Mouse (Mus musculus): ENCODE measurements around the gene 1700113H08Rik. TPM values are rescaled to one million over a fixed set of nuclear protein-coding genes. Genes with fewer than 3 reads are reported as not detected.

The 1700113H08Rik gene
- polyA plus RNA-seq, 1 experiment, result not detected

DNA sequence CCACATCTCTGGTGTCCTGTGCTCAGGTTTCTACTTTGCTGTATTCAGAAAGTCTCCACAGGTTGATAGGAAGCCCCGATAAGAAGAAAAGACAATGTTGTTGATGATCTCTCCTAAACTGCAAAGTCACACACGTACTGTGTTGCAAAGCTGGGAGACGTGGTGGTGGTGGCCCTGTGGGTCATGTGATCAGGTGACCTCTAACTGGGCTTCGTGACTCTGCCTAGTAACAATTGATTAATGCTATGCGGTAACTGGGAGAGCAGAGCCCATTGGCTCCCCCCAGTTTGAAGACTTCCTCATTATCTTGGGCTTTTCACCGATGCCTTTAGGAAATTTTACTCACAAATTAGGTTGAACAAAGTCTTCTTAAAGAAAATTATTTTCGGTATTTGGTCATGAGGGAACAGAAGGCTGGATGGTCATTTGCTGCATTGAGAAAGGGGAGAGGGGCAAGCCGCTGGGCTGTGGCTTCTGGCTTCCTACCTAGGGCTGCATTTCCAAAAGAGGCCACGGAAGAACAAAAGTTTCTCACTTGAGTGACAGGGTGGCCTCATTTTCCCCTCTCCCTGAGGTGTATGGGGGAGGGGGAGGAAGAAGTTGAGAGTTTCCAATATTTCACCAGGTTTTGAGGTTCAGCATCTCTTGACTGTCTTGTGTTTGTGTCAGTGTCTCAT is 181.6 kb downstream of the 1700113H08Rik start:
- H3K4me1 ChIP-seq (ENCODE audit: control insufficient read depth, insufficient read depth, low read length), result no peaks in the 10 kb centered on the region
- H3K4me3 ChIP-seq (ENCODE audit: insufficient read depth, low read length), result no peak overlapping the region
- no peak overlapping the region for H3K27ac ChIP-seq (ENCODE audit: insufficient read depth, low read length)
- TF ChIP-seq POLR2A (IDR thresholded peaks at IDR 0.05; ENCODE audit: extremely low read depth, insufficient read depth, low read length) (no peak), CTCF (IDR thresholded peaks at IDR 0.05; ENCODE audit: extremely low read depth, insufficient read depth, low read length) (no peak)

DNA sequence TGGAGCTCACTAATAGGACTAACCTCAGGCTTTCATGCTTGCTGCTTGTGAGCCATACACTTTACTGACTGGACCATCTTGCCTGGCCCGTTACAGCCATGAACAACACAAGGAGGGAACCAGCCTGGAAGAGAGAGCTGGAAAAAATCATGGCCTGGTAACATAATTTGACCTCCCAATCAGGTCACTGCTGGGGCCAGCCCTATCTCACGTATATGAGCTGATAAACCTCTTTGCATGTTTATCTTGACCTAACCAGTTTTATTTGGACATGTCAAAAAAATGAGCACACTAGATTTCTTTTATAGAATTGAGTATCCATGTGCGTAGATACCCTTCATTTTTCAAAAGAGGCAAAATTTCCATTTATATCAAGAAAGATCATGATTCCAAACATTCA is 213.9 kb downstream of the 1700113H08Rik start:
- no peak overlapping the region for H3K27ac ChIP-seq (ENCODE audit: insufficient read depth, low read length)
- no peak for TF ChIP-seq POLR2A (IDR thresholded peaks at IDR 0.05; ENCODE audit: extremely low read depth, insufficient read depth, low read length)
- no peak for TF ChIP-seq CTCF (IDR thresholded peaks at IDR 0.05; ENCODE audit: extremely low read depth, insufficient read depth, low read length)
- no peaks in the 10 kb centered on the region for H3K4me1 ChIP-seq (ENCODE audit: control insufficient read depth, insufficient read depth, low read length)
- no peak overlapping the region for H3K4me3 ChIP-seq (ENCODE audit: insufficient read depth, low read length)

DNA sequence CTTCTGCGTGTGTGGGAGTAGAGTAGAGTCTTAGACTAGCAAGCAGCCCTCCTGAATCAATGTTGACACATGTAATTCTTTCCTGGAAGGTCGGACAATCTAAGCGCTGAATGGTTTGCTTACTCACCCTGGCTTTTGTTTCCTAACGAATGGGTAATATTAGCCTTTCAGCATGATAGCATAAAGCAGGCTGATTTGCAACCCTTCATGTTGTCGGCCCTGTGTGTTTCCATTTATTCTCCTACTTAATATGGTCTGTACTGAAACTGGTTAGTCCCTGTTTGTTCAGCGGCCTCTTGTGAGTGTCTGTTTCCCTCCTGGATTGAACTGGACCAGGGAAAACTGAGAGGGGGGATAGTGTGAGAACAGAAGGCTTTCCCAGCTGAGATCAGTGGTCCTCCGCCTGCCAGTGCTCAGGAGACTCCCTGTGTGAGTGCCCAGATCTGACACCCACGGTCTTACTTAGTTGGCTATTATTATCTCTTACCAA is 214.3 kb downstream of the 1700113H08Rik start:
- H3K4me3 ChIP-seq (ENCODE audit: insufficient read depth, low read length), result no peak overlapping the region
- no peaks in the 10 kb centered on the region for H3K4me1 ChIP-seq (ENCODE audit: control insufficient read depth, insufficient read depth, low read length)
- TF ChIP-seq CTCF (IDR thresholded peaks at IDR 0.05; ENCODE audit: extremely low read depth, insufficient read depth, low read length) (no peak), POLR2A (IDR thresholded peaks at IDR 0.05; ENCODE audit: extremely low read depth, insufficient read depth, low read length) (no peak)
- H3K27ac ChIP-seq (ENCODE audit: insufficient read depth, low read length), result no peak overlapping the region

DNA sequence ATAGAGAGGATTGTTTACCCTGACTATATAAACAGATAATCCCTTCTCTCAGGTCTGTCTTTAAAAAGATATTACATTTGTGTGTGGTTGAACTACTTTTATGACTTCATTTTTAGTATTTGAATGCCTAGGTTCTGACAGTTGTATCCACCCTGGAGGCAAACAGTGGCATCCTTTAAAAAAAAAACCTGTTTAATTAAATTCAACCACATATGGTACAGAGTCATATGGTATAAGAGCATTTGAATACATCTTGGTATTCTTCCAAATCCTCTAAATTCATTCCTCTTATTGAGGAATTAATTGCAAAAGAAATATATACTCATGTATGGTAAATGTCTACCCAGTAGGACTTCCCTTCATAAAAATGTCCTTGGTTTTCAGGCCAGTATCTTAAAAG is 217.2 kb downstream of the 1700113H08Rik start:
- Histone ChIP-seq H3K4me3 (ENCODE audit: insufficient read depth, low read length) (no peak overlapping the region), H3K4me1 (ENCODE audit: control insufficient read depth, insufficient read depth, low read length) (no peaks in the 10 kb centered on the region), H3K27ac (ENCODE audit: insufficient read depth, low read length) (no peak overlapping the region)
- TF ChIP-seq POLR2A (IDR thresholded peaks at IDR 0.05; ENCODE audit: extremely low read depth, insufficient read depth, low read length) (no peak), CTCF (IDR thresholded peaks at IDR 0.05; ENCODE audit: extremely low read depth, insufficient read depth, low read length) (no peak)

Other genes with a start within 250 kb of the 1700113H08Rik start
- 0.23 and 0.25 TPM in 2 replicates for gene Stab2, start 50.0 kb upstream of the 1700113H08Rik start, polyA plus RNA-seq (2012; rRNA removed)

Measured in cortical plate, adult 2 months (tissue).